Mouse (Mus musculus) intestine, embryonic 16.5 days (tissue): Measurements from ENCODE around the gene Cox8b. TPM values are rescaled to one million over a fixed set of nuclear protein-coding genes. Genes with fewer than 3 reads are reported as not detected.

ENCODE experiments used
- ATAC-seq: fragments of 200-750 bp; cut with Nextera tagmentation; 2 replicates; pipeline ENCODE4 v1.8.0; 2017; ENCODE audit warnings: moderate TSS enrichment, moderate library complexity
- H3K27ac ChIP-seq: fragments of 300-500 bp; sonication (generic); 2 replicates; pipeline ENCODE4 v1.5.1; 2014; ENCODE audit warnings: mild to moderate bottlenecking, low read length
- H3K27me3 ChIP-seq: fragments of 300-500 bp; sonication (generic); replicated peaks from 2 replicates; pipeline ENCODE4 v1.6.1; 2014; ENCODE audit warnings: low read length, control low read depth, mixed read lengths; ENCODE audit not compliant: control insufficient read depth, insufficient read depth
- H3K36me3 ChIP-seq: fragments of 300-500 bp; sonication (generic); 2 replicates; pipeline ENCODE4 v1.6.1; 2014; ENCODE audit warnings: low read length, control low read depth; ENCODE audit not compliant: control insufficient read depth, insufficient read depth
- H3K4me1 ChIP-seq: fragments of 300-500 bp; sonication (generic); 2 replicates; pipeline ENCODE4 v1.6.1; 2014; ENCODE audit warnings: low read length, control low read depth, mixed read lengths; ENCODE audit not compliant: control insufficient read depth, insufficient read depth
- H3K4me2 ChIP-seq: fragments of 300-500 bp; sonication (generic); 2 replicates; pipeline ENCODE4 v1.6.1; 2014; ENCODE audit warnings: low read depth, low read length, control low read depth
- H3K4me3 ChIP-seq: fragments of 300-500 bp; sonication (generic); 2 replicates; pipeline ENCODE4 v1.5.1; 2014; ENCODE audit warnings: mild to moderate bottlenecking, low read length
- H3K9ac ChIP-seq: fragments of 300-500 bp; sonication (generic); 2 replicates; pipeline ENCODE4 v1.6.1; 2014; ENCODE audit warnings: low read depth, low read length
- H3K9me3 ChIP-seq: fragments of 300-500 bp; sonication (generic); 2 replicates; pipeline ENCODE4 v1.6.1; 2016; ENCODE audit warnings: low read length, control low read depth; ENCODE audit not compliant: control insufficient read depth
- WGBS: fragments of 180-500 bp; shearing (Covaris S2); extraction: QIAGEN DNeasy Blood & Tissue Kit; methylation state at CpG from one replicate; pipeline ENCODE4 v1.1.7; 2014; 5-methylcytosine and 5-hydroxymethylcytosine counted together
- polyA plus RNA-seq: library from polyadenylated mRNA; unstranded; fragments of >200 nt; fragmentation: Nextera tagmentation; extraction: Ambion mirVana; gene quantifications from 2 replicates; pipeline ENCODE4 v1.2.1, GENCODE M21; 2015

The Cox8b gene
- polyA plus RNA-seq, 1 experiment from 2014 or later: 0.45 TPM

DNA sequence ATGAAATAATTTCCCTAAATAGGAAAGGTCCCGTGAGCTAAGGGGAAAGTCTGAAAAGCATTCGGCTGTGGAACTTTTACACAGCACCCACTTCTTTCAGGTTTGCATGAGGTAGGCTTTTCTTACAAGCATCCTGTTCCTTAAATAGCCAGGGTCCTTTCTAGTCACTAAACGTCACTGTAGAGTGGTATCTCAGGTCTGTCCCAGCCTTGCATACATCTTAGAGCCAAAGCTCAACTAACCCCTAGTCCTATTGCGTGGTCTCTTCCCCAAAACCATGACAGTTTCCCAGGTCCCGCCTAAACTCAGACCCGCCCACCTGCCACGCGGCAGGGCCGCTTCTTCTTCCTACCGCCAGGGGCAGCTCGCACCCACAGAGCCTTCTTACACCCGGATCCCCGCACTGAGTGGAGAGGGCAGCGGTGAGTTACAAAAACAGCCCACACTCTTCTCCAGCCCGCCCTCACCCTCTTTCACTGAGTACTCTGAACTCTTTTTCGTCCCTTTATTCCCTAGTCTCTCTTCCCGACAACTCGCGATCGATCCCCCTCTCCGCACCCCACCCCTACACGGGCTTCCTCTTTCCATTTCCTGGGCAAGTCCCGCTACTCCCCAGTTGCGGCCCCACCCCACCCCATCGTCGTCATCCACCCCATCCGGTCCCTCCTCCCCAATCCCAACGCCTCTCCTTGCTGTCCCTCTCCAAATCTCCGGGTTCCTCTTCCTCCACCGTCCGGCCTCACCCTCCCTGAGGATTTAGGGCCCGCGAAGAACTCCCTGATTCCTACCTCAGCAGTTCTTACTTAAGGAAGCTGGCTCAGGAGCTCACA is 41.2 kb upstream of the Cox8b start, which contains the start of gene Pgghg:
Gene Pgghg, plus strand, starts transcription at position 170 of the 830 bp plus-strand sequence.
- Histone ChIP-seq H3K9me3 (no peaks in the 10 kb centered on the region), H3K9ac (peak within 1 kb of the TSS; percentile 72), H3K4me1 (peaks cover 24% of the 10 kb centered on the region), H3K27me3 (no peaks in the 10 kb centered on the region), H3K36me3 (peaks cover 11% of the 10 kb centered on the region), H3K4me2 (peak within 1 kb of the TSS; percentile 65), H3K27ac (peak within 1 kb of the TSS; percentile 83), H3K4me3 (peak within 1 kb of the TSS; percentile 59)
- 2% methylated on average over 33 of the region's 33 CpGs for WGBS
- peak; percentile 90 for ATAC-seq

DNA sequence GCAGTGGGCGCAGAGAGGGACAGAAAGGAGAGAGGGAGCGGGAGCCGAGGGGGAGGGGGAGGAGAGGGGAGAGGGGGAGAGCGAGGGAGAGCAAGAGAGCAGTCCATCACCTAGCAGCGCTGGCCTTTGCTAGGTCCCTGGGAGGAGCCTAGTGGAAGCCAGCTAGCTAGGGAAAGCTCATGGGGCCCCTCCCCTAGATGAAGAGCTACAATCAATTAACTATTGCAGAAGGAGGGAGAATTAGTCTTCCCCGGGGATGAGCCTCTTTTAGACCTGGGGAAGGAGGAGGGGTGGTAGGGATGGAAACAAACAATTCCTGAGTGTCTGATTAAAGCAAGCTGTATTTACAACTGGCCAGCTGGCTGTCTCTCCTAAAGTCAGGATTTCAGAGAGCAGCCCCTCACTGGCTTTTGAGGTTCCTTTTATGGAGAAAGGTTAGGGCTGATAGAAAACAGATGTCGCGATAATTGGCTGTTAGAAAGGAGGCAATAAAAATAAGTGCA is 39.5 kb upstream of the Cox8b start:
- H3K9ac ChIP-seq: peak overlapping the region; percentile 12; the same call in 1 of the 2 replicates
- no peaks in the 10 kb centered on the region for H3K36me3 ChIP-seq
- H3K4me1 ChIP-seq: peaks cover 24% of the 10 kb centered on the region
- H3K27me3 ChIP-seq: no peaks in the 10 kb centered on the region
- H3K4me2 ChIP-seq: peak overlapping the region; percentile 13; the same call in 1 of the 2 replicates
- H3K9me3 ChIP-seq: no peaks in the 10 kb centered on the region
- peak overlapping the region; percentile 11 for H3K27ac ChIP-seq
- 13% methylated on average over 8 of the region's 8 CpGs for WGBS
- peak; percentile 41; the same call in 1 of the 2 replicates for ATAC-seq
- no peak overlapping the region for H3K4me3 ChIP-seq

DNA sequence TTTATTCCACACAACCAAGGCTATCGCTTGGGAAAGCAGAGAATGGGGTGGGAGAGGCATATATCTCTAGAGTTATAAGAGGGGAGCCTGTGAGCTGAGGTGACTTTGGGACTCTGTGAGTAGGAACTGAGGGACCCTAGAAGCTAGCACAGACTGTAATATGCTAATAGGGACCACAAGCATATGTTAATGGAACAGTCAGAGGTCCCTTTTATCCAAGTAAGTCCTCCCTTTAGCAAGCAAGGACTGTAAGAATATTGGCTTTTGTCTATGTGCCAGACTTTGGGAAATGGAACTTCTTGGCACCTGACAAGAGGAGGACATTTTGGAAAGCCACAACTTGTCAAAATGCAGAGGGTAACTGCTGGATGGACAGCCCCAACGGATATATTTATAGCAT is 38.6 kb upstream of the Cox8b start:
- Histone ChIP-seq H3K9ac (no peak overlapping the region), H3K4me3 (no peak overlapping the region), H3K4me2 (no peak overlapping the region), H3K27me3 (no peaks in the 10 kb centered on the region), H3K4me1 (peaks cover 27% of the 10 kb centered on the region), H3K27ac (no peak overlapping the region), H3K9me3 (no peaks in the 10 kb centered on the region), H3K36me3 (no peaks in the 10 kb centered on the region)
- no peak for ATAC-seq
- WGBS: 39% methylated on average over 2 of the region's 2 CpGs

DNA sequence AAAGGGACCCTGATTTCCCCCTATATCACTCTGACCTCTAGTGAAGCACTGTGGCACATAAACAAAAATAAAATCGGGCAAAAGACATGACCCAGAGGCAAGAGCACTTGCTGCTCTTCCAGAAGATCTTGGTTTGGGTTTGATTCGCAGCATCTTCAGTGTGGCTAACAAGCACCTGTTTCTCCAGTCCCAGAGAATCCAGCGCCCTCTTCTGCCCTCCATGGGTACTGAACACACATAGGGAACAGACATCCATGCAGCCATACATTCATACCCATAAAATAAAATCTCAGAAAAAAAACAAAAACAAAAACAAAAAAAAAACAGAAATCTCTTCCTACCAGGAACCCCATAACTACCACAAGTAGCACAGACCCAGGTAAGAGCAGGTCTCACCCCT is 38.2 kb upstream of the Cox8b start:
- H3K27ac ChIP-seq: no peak overlapping the region
- H3K9ac ChIP-seq: no peak overlapping the region
- whole genome bisulfite sequencing: 49% methylated on average over 3 of the region's 3 CpGs
- no peaks in the 10 kb centered on the region for H3K27me3 ChIP-seq
- ATAC-seq: no peak
- H3K36me3 ChIP-seq: no peaks in the 10 kb centered on the region
- H3K4me3 ChIP-seq: no peak overlapping the region
- H3K4me1 ChIP-seq: peaks cover 27% of the 10 kb centered on the region
- no peak overlapping the region for H3K4me2 ChIP-seq
- no peaks in the 10 kb centered on the region for H3K9me3 ChIP-seq

DNA sequence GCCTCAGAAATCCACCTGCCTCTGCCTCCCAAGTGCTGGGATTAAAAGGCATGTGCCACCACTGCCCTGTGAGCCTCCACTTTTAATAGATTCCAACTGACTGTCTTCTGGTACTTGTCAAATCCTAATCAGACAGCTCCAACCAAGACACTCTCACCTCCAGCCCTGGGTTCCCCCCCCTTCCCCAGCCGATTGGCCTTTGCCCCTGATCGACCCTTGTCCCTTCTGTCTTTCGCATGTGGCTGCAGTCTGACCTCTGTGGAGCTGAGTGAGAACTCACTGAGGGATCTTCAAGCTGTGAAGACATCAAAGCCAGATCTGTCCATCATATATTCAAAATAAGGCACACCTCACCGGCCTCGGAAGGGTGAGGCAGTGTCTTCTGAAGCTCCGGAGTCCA is 26.9 kb upstream of the Cox8b start:
- H3K9ac ChIP-seq: no peak overlapping the region
- ATAC-seq: no peak
- H3K4me2 ChIP-seq: no peak overlapping the region
- no peaks in the 10 kb centered on the region for H3K9me3 ChIP-seq
- H3K4me3 ChIP-seq: no peak overlapping the region
- H3K27ac ChIP-seq: no peak overlapping the region
- H3K27me3 ChIP-seq: peaks cover 13% of the 10 kb centered on the region
- H3K36me3 ChIP-seq: peaks cover 11% of the 10 kb centered on the region; the same call in 1 of the 2 replicates
- H3K4me1 ChIP-seq: peaks cover 3% of the 10 kb centered on the region
- WGBS: 90% methylated on average over 6 of the region's 6 CpGs

DNA sequence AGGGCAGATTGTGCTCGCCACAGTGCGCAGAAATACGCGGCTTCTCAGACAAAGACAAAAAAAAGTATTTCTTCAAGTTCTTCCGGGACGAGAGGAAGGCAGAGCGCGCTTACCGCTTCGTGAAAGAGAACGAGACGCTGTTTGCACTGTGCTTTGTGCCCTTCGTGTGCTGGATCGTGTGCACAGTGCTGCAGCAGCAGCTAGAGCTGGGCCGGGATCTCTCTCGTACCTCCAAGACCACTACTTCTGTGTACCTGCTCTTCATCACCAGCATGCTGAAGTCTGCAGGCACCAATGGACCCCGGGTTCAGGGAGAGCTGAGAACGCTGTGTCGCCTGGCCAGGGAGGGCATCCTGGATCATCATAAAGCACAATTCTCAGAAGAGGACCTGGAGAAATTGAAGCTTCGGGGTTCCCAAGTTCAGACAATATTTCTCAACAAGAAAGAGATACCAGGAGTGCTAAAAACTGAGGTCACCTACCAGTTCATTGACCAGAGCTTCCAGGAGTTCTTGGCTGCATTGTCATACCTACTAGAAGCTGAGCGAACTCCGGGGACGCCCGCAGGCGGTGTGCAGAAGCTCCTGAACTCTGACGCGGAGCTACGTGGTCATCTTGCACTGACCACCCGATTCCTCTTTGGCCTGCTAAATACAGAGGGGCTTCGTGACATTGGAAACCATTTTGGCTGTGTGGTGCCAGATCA is 23.0 kb upstream of the Cox8b start:
- Histone ChIP-seq H3K4me3 (peak overlapping the region; percentile 56), H3K27me3 (peaks cover 24% of the 10 kb centered on the region), H3K4me2 (peak overlapping the region; percentile 78), H3K9ac (peak overlapping the region; percentile 62), H3K36me3 (peaks cover 11% of the 10 kb centered on the region; the same call in 1 of the 2 replicates), H3K27ac (peak overlapping the region; percentile 78), H3K9me3 (no peaks in the 10 kb centered on the region), H3K4me1 (peaks cover 11% of the 10 kb centered on the region)
- WGBS: 24% methylated on average over 30 of the region's 30 CpGs
- ATAC-seq: no peak

DNA sequence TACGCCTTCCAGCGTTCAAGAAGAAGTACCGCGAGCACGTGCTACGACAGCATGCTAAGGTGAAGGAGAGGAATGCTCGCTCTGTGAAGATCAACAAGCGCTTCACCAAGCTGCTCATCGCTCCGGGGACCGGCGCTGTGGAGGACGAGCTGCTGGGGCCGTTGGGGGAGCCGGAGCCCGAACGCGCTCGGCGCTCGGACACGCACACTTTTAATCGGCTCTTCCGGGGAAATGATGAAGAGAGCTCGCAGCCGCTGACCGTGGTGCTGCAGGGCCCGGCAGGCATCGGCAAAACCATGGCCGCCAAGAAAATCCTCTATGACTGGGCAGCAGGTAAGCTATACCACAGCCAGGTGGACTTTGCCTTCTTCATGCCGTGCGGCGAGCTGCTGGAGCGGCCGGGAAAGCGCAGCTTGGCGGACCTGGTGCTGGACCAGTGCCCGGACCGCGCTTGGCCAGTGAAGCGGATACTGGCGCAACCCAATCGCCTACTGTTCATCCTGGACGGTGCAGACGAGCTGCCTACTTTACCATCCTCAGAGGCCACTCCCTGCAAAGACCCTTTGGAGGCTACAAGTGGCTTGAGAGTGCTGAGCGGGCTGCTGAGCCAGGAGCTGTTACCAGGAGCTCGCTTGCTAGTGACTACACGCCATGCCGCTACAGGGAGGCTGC is 22.3 kb upstream of the Cox8b start:
- Histone ChIP-seq H3K36me3 (peaks cover 7% of the 10 kb centered on the region; the same call in 1 of the 2 replicates), H3K4me3 (peak overlapping the region; percentile 56), H3K9ac (peak overlapping the region; percentile 62), H3K9me3 (no peaks in the 10 kb centered on the region), H3K4me1 (peaks cover 11% of the 10 kb centered on the region), H3K4me2 (peak overlapping the region; percentile 78), H3K27ac (peak overlapping the region; percentile 78), H3K27me3 (peaks cover 24% of the 10 kb centered on the region)
- 1% methylated on average over 49 of the region's 49 CpGs for WGBS
- peak; percentile 21; the same call in 1 of the 2 replicates for ATAC-seq

DNA sequence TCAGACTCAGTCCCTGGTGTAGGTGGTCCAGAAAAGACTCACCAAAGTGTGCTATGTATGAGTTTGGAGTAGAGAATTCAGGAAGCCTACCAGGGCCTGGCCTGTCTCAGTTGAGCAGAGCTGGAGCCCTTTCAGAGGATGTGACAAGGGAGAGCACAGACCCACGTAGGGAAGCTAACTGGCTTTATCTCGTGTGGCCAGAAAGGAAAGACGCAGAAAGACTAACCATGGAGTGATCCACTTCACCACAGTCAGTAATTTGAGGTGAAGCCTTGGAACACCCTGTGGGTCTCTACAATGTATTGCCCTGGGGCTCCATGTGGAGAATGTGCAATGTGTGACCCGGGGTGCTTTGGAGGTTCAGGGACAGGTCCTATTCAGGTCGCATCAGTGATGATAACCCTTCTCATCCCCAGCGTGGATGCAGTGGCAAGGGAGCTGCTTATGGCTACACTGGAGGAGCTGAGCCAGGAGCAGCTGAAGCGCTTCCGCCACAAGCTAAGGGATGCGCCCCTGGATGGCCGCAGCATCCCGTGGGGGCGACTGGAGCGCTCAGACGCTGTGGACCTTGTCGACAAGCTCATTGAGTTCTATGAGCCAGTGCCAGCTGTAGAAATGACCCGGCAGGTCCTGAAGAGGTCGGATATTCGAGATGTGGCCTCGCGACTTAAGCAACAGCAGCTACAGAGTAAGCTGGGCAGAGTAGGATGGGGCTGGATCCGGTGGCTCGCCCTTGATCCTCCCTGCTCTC is 21.2 kb upstream of the Cox8b start:
- H3K9ac ChIP-seq: peak overlapping the region; percentile 62
- peak overlapping the region; percentile 89 for H3K27ac ChIP-seq
- WGBS: 33% methylated on average over 22 of the region's 22 CpGs
- H3K4me2 ChIP-seq: peak overlapping the region; percentile 78
- H3K27me3 ChIP-seq: peaks cover 24% of the 10 kb centered on the region
- peaks cover 3% of the 10 kb centered on the region; the same call in 1 of the 2 replicates for H3K36me3 ChIP-seq
- no peaks in the 10 kb centered on the region for H3K9me3 ChIP-seq
- ATAC-seq: 0 out of 2 replicates have a peak, but pooled peaks have one; percentile 1
- peaks cover 14% of the 10 kb centered on the region for H3K4me1 ChIP-seq
- peak overlapping the region; percentile 56 for H3K4me3 ChIP-seq
